Mouse (Mus musculus): Measurements from ENCODE around the gene Ebf1. TPM values are rescaled to one million over a fixed set of nuclear protein-coding genes. Genes with fewer than 3 reads are reported as not detected.

Gene Ebf1
- polyA plus RNA-seq, 1 experiment from 2014 or later: 113 TPM

- 35% methylated on average over 4 of the region's 4 CpGs for WGBS
- H3K27me3 ChIP-seq (ENCODE audit: control insufficient read depth, insufficient read depth, low read length): no peaks in the 10 kb centered on the region
- H3K27ac ChIP-seq (ENCODE audit: low read depth, low read length): no peak overlapping the region
- H3K4me3 ChIP-seq (ENCODE audit: low read depth, low read length): no peak overlapping the region
- no peaks in the 10 kb centered on the region; the same call in 1 of the 2 replicates for H3K36me3 ChIP-seq (ENCODE audit: control insufficient read depth, insufficient read depth, low read length)
- no peaks in the 10 kb centered on the region for H3K9me3 ChIP-seq (ENCODE audit: control insufficient read depth, low read length)
- H3K4me2 ChIP-seq (ENCODE audit: low read depth): no peak overlapping the region
- peaks cover 4% of the 10 kb centered on the region for H3K4me1 ChIP-seq (ENCODE audit: control insufficient read depth, insufficient read depth, low read length)
- ATAC-seq (ENCODE audit: insufficient read depth, low FRiP score, low TSS enrichment): no peak
- no peak overlapping the region for H3K9ac ChIP-seq (ENCODE audit: low read length)
- no peak for DNase-seq (ENCODE audit: low spot score)
Observed at GRCm38 (mm10) chr11:44638193-44638754, 21.2 kb downstream of the Ebf1 start.

- WGBS: 87% methylated on average over 2 of the region's 2 CpGs
- Histone ChIP-seq H3K36me3 (ENCODE audit: control insufficient read depth, insufficient read depth, low read length) (no peaks in the 10 kb centered on the region; the same call in 1 of the 2 replicates), H3K27me3 (ENCODE audit: control insufficient read depth, insufficient read depth, low read length) (no peaks in the 10 kb centered on the region), H3K4me2 (ENCODE audit: low read depth) (no peak overlapping the region), H3K9me3 (ENCODE audit: control insufficient read depth, low read length) (no peaks in the 10 kb centered on the region), H3K27ac (ENCODE audit: low read depth, low read length) (no peak overlapping the region), H3K4me3 (ENCODE audit: low read depth, low read length) (no peak overlapping the region), H3K9ac (ENCODE audit: low read length) (no peak overlapping the region), H3K4me1 (ENCODE audit: control insufficient read depth, insufficient read depth, low read length) (no peaks in the 10 kb centered on the region)
- ATAC-seq (ENCODE audit: insufficient read depth, low FRiP score, low TSS enrichment) (no peak), DNase-seq (ENCODE audit: low spot score) (no peak)
Observed at GRCm38 (mm10) chr11:44641496-44641895, 24.4 kb downstream of the Ebf1 start.

- ATAC-seq (ENCODE audit: insufficient read depth, low FRiP score, low TSS enrichment) (no peak), DNase-seq (ENCODE audit: low spot score) (no peak)
- WGBS: 51% methylated on average over 8 of the region's 8 CpGs
- no peaks in the 10 kb centered on the region for H3K27me3 ChIP-seq (ENCODE audit: control insufficient read depth, insufficient read depth, low read length)
- no peaks in the 10 kb centered on the region for H3K9me3 ChIP-seq (ENCODE audit: control insufficient read depth, low read length)
- peaks cover 22% of the 10 kb centered on the region for H3K4me1 ChIP-seq (ENCODE audit: control insufficient read depth, insufficient read depth, low read length)
- H3K36me3 ChIP-seq (ENCODE audit: control insufficient read depth, insufficient read depth, low read length): no peaks in the 10 kb centered on the region
- no peak overlapping the region for H3K4me3 ChIP-seq (ENCODE audit: low read depth, low read length)
- no peak overlapping the region for H3K27ac ChIP-seq (ENCODE audit: low read depth, low read length)
- no peak overlapping the region for H3K4me2 ChIP-seq (ENCODE audit: low read depth)
- no peak overlapping the region for H3K9ac ChIP-seq (ENCODE audit: low read length)
Observed at GRCm38 (mm10) chr11:44654340-44655019, 37.4 kb downstream of the Ebf1 start.

- Histone ChIP-seq H3K9ac (ENCODE audit: low read length) (no peak overlapping the region), H3K9me3 (ENCODE audit: control insufficient read depth, low read length) (no peaks in the 10 kb centered on the region), H3K4me2 (ENCODE audit: low read depth) (no peak overlapping the region), H3K4me3 (ENCODE audit: low read depth, low read length) (no peak overlapping the region), H3K4me1 (ENCODE audit: control insufficient read depth, insufficient read depth, low read length) (peaks cover 23% of the 10 kb centered on the region), H3K27ac (ENCODE audit: low read depth, low read length) (0 out of 2 replicates have a peak overlapping the region, but pooled peaks have one; percentile 44), H3K27me3 (ENCODE audit: control insufficient read depth, insufficient read depth, low read length) (no peaks in the 10 kb centered on the region), H3K36me3 (ENCODE audit: control insufficient read depth, insufficient read depth, low read length) (no peaks in the 10 kb centered on the region)
- WGBS: 48% methylated on average over 5 of the region's 5 CpGs
- no peak for DNase-seq (ENCODE audit: low spot score)
- ATAC-seq (ENCODE audit: insufficient read depth, low FRiP score, low TSS enrichment): no peak
Observed at GRCm38 (mm10) chr11:44655468-44655867, 38.4 kb downstream of the Ebf1 start.

- no peak overlapping the region for H3K4me3 ChIP-seq (ENCODE audit: low read depth, low read length)
- no peak overlapping the region for H3K4me2 ChIP-seq (ENCODE audit: low read depth)
- no peak overlapping the region for H3K9ac ChIP-seq (ENCODE audit: low read length)
- H3K27me3 ChIP-seq (ENCODE audit: control insufficient read depth, insufficient read depth, low read length): no peaks in the 10 kb centered on the region
- no peaks in the 10 kb centered on the region for H3K9me3 ChIP-seq (ENCODE audit: control insufficient read depth, low read length)
- H3K4me1 ChIP-seq (ENCODE audit: control insufficient read depth, insufficient read depth, low read length): peaks cover 27% of the 10 kb centered on the region
- no peak overlapping the region for H3K27ac ChIP-seq (ENCODE audit: low read depth, low read length)
- ATAC-seq (ENCODE audit: insufficient read depth, low FRiP score, low TSS enrichment) (no peak), DNase-seq (ENCODE audit: low spot score) (peak; percentile 55)
- H3K36me3 ChIP-seq (ENCODE audit: control insufficient read depth, insufficient read depth, low read length): no peaks in the 10 kb centered on the region
Observed at GRCm38 (mm10) chr11:44656916-44657315, 39.8 kb downstream of the Ebf1 start.

- ATAC-seq (ENCODE audit: insufficient read depth, low FRiP score, low TSS enrichment) (no peak), DNase-seq (ENCODE audit: low spot score) (no peak)
- Histone ChIP-seq H3K27ac (ENCODE audit: low read depth, low read length) (peak overlapping the region; percentile 47; the same call in 1 of the 2 replicates), H3K9ac (ENCODE audit: low read length) (no peak overlapping the region), H3K9me3 (ENCODE audit: control insufficient read depth, low read length) (no peaks in the 10 kb centered on the region), H3K4me1 (ENCODE audit: control insufficient read depth, insufficient read depth, low read length) (peaks cover 27% of the 10 kb centered on the region), H3K27me3 (ENCODE audit: control insufficient read depth, insufficient read depth, low read length) (no peaks in the 10 kb centered on the region), H3K36me3 (ENCODE audit: control insufficient read depth, insufficient read depth, low read length) (no peaks in the 10 kb centered on the region), H3K4me3 (ENCODE audit: low read depth, low read length) (no peak overlapping the region), H3K4me2 (ENCODE audit: low read depth) (no peak overlapping the region)
- WGBS: 29% methylated on average over 6 of the region's 6 CpGs
Observed at GRCm38 (mm10) chr11:44657833-44658395, 40.8 kb downstream of the Ebf1 start.

GRCm38 (mm10) chr11:44661875-44662274, 44.8 kb downstream of the Ebf1 start:
- Histone ChIP-seq H3K9ac (ENCODE audit: low read length) (no peak overlapping the region), H3K27ac (ENCODE audit: low read depth, low read length) (no peak overlapping the region), H3K4me3 (ENCODE audit: low read depth, low read length) (no peak overlapping the region), H3K9me3 (ENCODE audit: control insufficient read depth, low read length) (no peaks in the 10 kb centered on the region), H3K27me3 (ENCODE audit: control insufficient read depth, insufficient read depth, low read length) (no peaks in the 10 kb centered on the region), H3K4me1 (ENCODE audit: control insufficient read depth, insufficient read depth, low read length) (peaks cover 32% of the 10 kb centered on the region), H3K4me2 (ENCODE audit: low read depth) (no peak overlapping the region), H3K36me3 (ENCODE audit: control insufficient read depth, insufficient read depth, low read length) (no peaks in the 10 kb centered on the region)
- 79% methylated on average over 5 of the region's 5 CpGs for WGBS
- ATAC-seq (ENCODE audit: insufficient read depth, low FRiP score, low TSS enrichment): no peak
- no peak for DNase-seq (ENCODE audit: low spot score)

- Histone ChIP-seq H3K4me3 (ENCODE audit: low read depth, low read length) (no peak overlapping the region), H3K9me3 (ENCODE audit: control insufficient read depth, low read length) (no peaks in the 10 kb centered on the region), H3K27ac (ENCODE audit: low read depth, low read length) (no peak overlapping the region), H3K9ac (ENCODE audit: low read length) (no peak overlapping the region), H3K4me1 (ENCODE audit: control insufficient read depth, insufficient read depth, low read length) (peaks cover 22% of the 10 kb centered on the region), H3K36me3 (ENCODE audit: control insufficient read depth, insufficient read depth, low read length) (no peaks in the 10 kb centered on the region), H3K27me3 (ENCODE audit: control insufficient read depth, insufficient read depth, low read length) (no peaks in the 10 kb centered on the region), H3K4me2 (ENCODE audit: low read depth) (no peak overlapping the region)
- WGBS: 30% methylated on average over 4 of the region's 4 CpGs
- DNase-seq (ENCODE audit: low spot score) (no peak), ATAC-seq (ENCODE audit: insufficient read depth, low FRiP score, low TSS enrichment) (no peak)
Observed at GRCm38 (mm10) chr11:44663609-44664141, 46.6 kb downstream of the Ebf1 start.
